Mouse (Mus musculus): ENCODE measurements at regions not wholly inside any gene's neighbourhood (a gene's known extent, or its start where the extent isn't known, plus 50 kb on each side); places are given as distances from the start of the nearest gene placed in this dataset.
A peak's percentile ranks its signal among the peaks of the same experiment; 100 is the strongest.

DNA sequence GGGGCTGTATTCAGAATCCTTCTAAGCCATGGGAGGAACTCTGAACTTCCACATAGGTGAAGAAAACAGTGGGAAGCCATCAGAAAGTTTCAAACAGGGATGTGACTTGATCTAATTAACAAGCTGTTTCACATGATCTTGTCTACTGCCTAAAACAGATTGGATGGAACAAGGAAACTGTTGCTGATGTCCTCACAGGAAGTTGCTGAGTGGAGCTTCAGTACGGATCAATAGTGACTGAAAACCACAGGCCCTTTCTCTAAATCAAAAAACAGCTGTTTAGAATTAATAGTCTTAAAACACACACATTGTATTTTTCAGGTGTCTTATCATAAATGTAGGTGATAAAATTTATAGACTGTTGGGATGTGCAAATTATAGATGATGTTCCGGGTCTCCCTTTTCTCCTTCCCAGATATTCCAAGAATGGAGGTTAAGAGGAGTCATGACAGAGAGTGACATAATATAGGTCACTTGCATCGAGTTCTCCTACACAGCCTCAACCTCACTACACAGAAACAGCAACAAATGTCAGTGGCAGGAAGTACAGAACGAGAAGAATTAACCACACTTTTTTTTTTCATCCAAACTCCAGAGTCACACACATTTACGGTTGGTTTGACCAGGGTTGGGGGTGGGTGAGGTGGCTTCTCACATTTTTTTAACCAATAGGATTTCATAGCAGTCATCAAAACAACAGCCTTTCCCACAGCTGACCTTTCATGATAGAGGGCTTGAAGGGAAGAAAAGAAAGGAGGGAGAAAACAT, 170.4 kb upstream of the Lpp start:
- Histone ChIP-seq H3K4me1 (peaks cover 4% of the 10 kb centered on the region; the same call in 1 of the 2 replicates), H3K36me3 (no peaks in the 10 kb centered on the region), H3K9me3 (no peaks in the 10 kb centered on the region), H3K4me3 (no peak overlapping the region), H3K27ac (no peak overlapping the region), H3K27me3 (replicated peaks) (no peaks in the 10 kb centered on the region), H3K9ac (no peak overlapping the region), H3K4me2 (replicated peaks) (no peak overlapping the region)
- no peak for ATAC-seq (ENCODE audit: low FRiP score, low read depth)
- WGBS = 81% methylated on average over 5 of the region's 5 CpGs

DNA sequence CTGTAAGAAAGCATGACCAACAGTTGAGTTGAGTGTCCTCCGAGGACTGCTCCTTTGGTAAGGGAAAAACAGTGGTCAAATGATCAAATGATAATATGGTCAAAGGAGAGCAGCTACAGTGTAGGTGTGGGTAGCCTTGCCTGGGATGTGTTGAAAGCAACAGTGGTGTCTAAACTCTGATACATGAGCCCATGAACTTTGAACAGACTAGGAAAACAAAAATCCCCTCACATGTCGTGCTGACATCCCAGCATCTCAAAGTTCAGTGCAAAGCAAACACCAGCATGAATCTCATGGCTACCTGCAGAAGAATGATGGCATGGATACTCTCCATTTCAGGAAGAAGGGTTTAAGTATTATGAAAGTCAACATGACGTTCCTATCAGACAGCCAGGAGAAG, 171.3 kb upstream of the Lpp start:
- Histone ChIP-seq H3K4me2 (replicated peaks) (no peak overlapping the region), H3K4me1 (peaks cover 4% of the 10 kb centered on the region; the same call in 1 of the 2 replicates), H3K36me3 (no peaks in the 10 kb centered on the region), H3K9ac (no peak overlapping the region), H3K27ac (no peak overlapping the region), H3K4me3 (no peak overlapping the region), H3K27me3 (replicated peaks) (no peaks in the 10 kb centered on the region), H3K9me3 (no peaks in the 10 kb centered on the region)
- 85% methylated on average over 3 of the region's 3 CpGs for WGBS
- ATAC-seq (ENCODE audit: low FRiP score, low read depth) = no peak

DNA sequence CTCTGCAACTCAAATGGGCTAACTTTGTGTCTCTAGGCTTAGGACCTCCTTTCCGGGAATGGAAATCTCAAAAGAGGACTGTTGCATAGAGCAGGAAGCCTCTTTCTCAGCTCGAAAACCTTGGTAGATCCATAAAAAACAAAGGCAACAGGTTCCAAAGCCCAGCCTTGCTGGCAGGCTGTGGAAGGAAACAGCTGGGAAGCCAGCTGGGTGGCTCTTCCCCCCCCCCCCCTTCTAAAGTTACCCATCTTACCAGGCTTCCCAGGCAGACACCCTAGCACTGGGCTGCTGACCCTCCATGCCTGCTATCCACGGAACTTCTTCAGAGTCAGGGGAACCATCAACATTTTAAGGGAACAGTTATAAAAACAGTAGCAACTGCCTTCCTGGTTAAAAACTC, 172.7 kb upstream of the Lpp start:
- 86% methylated on average over 3 of the region's 3 CpGs for WGBS
- Histone ChIP-seq H3K4me1 (peaks cover 4% of the 10 kb centered on the region; the same call in 1 of the 2 replicates), H3K4me2 (replicated peaks) (no peak overlapping the region), H3K4me3 (no peak overlapping the region), H3K27me3 (replicated peaks) (no peaks in the 10 kb centered on the region), H3K36me3 (no peaks in the 10 kb centered on the region), H3K9me3 (no peaks in the 10 kb centered on the region), H3K9ac (no peak overlapping the region), H3K27ac (no peak overlapping the region)
- no peak for ATAC-seq (ENCODE audit: low FRiP score, low read depth)

DNA sequence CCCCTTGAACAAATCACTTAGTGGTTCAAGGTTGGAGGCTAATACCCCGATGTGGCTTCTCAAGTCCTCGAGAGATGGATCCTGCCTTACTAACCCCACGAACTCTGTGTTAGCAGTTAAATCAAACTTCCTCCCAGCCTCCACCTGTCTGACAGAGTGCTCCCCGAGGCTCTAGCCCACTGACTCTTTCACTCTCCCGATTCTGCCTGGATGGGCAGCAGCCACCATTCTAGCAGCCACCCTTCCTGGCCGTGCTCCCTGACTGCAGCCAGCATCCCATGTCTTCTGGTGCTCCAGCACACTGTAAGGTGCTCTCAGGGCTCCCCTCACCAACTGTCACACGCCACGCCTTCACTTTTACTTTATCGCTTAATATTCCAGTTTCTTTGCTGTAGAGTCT, 173.6 kb upstream of the Lpp start:
- no peaks in the 10 kb centered on the region for H3K9me3 ChIP-seq
- WGBS = 87% methylated on average over 9 of the region's 9 CpGs
- no peak for ATAC-seq (ENCODE audit: low FRiP score, low read depth)

DNA sequence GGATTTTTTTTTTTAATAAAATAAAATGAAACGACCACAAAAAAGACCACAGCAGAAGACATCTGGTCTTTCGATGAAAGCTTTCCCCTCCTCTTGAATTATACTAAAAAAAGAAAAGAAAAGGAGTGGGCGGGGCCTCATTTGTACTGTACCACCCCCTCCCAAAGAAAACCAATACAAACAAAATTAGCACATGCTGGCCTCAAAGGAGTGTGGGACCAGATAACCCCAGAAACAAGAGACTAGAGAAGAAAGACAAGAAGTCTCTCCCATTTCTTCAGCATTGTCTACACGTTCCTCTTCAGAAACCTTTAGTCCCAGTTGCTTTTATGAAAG, 174.5 kb upstream of the Lpp start:
- H3K4me1 ChIP-seq = peaks cover 4% of the 10 kb centered on the region; the same call in 1 of the 2 replicates
- H3K4me3 ChIP-seq = no peak overlapping the region
- H3K9me3 ChIP-seq = no peaks in the 10 kb centered on the region
- no peak overlapping the region for H3K27ac ChIP-seq
- H3K9ac ChIP-seq = no peak overlapping the region
- H3K36me3 ChIP-seq = no peaks in the 10 kb centered on the region
- 52% methylated on average over 4 of the region's 4 CpGs for WGBS
- no peak for ATAC-seq (ENCODE audit: low FRiP score, low read depth)
- no peak overlapping the region for H3K4me2 ChIP-seq (replicated peaks)
- no peaks in the 10 kb centered on the region for H3K27me3 ChIP-seq (replicated peaks)

More for the DNA sequence above, 173.6 kb upstream of the Lpp start:
- Histone ChIP-seq H3K4me1 (peaks cover 4% of the 10 kb centered on the region; the same call in 1 of the 2 replicates), H3K27ac (no peak overlapping the region), H3K27me3 (replicated peaks) (no peaks in the 10 kb centered on the region), H3K4me2 (replicated peaks) (no peak overlapping the region), H3K4me3 (no peak overlapping the region), H3K36me3 (no peaks in the 10 kb centered on the region), H3K9ac (no peak overlapping the region)

DNA sequence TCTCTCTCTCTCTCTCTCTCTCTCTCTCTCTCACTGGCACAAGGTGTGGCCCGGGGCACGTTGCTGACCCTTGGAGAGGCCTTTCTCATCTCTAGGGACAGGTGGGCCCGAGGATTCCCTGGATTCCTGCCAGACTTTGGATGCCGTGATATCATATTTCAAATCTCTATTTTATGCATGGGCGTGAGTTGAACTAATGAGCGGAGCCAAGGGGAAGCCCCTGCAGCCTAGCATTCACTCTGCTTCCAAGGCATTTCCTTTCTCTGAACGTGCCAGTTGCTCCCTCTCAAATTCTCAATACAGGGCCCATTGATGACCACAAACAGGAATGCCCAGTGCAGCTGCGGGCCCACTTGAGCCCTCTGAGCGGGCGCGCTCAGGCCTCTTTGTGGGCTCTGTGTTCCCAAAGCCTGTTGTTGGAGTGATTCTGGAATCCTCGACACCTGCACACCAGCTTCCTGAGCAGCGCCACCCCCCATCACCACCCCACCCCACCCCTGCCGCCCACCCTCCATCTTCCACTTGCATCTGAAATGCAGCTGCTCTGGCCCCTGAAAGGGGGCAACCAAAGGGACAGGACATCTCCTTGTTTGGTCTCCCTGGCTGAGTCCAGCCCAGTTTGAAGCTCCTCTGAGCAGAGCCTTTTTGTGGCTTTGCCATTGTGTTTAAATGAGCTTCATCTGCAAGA, 175.0 kb upstream of the Lpp start:
- Histone ChIP-seq H3K27ac (no peak overlapping the region), H3K9me3 (no peaks in the 10 kb centered on the region), H3K27me3 (replicated peaks) (no peaks in the 10 kb centered on the region), H3K4me1 (peaks cover 4% of the 10 kb centered on the region; the same call in 1 of the 2 replicates), H3K4me2 (replicated peaks) (no peak overlapping the region), H3K4me3 (no peak overlapping the region), H3K36me3 (no peaks in the 10 kb centered on the region), H3K9ac (no peak overlapping the region)
- ATAC-seq (ENCODE audit: low FRiP score, low read depth) = peak; percentile 25; the same call in 1 of the 2 replicates
- 42% methylated on average over 14 of the region's 14 CpGs for WGBS

DNA sequence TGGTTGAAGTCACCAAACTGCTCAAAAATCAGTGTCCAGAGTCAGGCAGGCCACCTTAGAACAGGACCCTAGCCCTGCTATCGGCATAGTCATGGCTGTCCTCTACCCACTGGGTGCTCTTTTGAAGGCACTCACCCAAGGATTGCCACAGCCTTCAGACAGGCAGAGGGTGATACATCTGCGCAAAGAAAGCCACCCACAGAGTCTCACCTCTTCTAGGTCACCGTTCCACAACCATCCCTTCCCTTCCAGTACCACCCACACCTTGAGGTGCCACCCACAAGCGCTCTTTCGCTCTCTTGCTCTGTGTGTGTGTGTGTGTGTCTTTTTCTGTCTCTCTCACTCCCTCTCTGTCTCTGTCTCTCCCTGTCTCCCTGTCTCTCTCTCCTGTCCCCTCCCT, 176.5 kb upstream of the Lpp start:
- Histone ChIP-seq H3K27ac (no peak overlapping the region), H3K36me3 (no peaks in the 10 kb centered on the region), H3K27me3 (replicated peaks) (no peaks in the 10 kb centered on the region), H3K9ac (no peak overlapping the region), H3K4me1 (peaks cover 4% of the 10 kb centered on the region; the same call in 1 of the 2 replicates), H3K9me3 (no peaks in the 10 kb centered on the region), H3K4me2 (replicated peaks) (no peak overlapping the region), H3K4me3 (no peak overlapping the region)
- 89% methylated on average over 5 of the region's 5 CpGs for WGBS
- no peak for ATAC-seq (ENCODE audit: low FRiP score, low read depth)

DNA sequence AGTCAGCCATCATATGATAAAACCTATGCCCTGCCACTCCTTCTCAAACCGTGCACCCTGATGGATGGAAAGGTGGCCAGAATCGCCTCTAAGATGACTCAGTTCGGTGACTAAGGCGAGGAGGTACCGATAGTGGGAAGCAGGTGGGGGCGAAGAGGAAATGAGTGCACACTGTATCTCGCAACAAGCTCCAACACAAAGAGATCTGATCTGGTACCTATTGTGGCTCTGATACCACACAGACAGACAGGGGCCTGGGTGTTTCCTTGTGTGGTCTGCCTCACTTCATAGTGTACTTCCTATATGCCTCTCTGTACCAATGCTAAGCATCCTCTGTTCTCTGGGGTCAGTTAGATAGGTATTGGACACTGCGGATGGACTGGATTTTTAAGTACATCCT, 178.0 kb upstream of the Lpp start:
- no peak overlapping the region for H3K9ac ChIP-seq
- H3K36me3 ChIP-seq = no peaks in the 10 kb centered on the region
- 91% methylated on average over 8 of the region's 8 CpGs for WGBS
- no peak overlapping the region for H3K4me3 ChIP-seq
- H3K4me2 ChIP-seq (replicated peaks) = no peak overlapping the region
- no peaks in the 10 kb centered on the region for H3K27me3 ChIP-seq (replicated peaks)
- no peaks in the 10 kb centered on the region for H3K9me3 ChIP-seq
- peaks cover 4% of the 10 kb centered on the region; the same call in 1 of the 2 replicates for H3K4me1 ChIP-seq
- H3K27ac ChIP-seq = no peak overlapping the region
- ATAC-seq (ENCODE audit: low FRiP score, low read depth) = no peak

DNA sequence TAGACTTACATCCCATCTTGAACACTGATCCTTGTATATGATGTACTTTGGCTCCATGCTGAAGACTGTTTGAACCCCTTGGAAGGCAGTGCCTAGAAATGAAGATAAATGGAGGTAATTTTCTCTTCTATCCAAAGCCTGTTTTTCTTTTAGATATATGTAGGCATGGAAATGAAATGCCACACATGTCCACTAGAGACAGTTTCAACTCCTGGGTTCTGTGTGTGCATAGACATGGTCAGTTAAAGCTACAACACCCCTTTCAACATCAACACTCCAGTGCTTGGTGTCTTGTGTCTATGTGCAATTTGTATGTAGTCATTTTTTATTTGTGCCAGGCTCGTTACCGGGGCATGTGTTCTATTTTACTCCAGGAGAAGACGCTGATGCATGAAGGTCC, 179.7 kb upstream of the Lpp start:
- no peak overlapping the region for H3K4me2 ChIP-seq (replicated peaks)
- ATAC-seq (ENCODE audit: low FRiP score, low read depth) = no peak
- H3K4me1 ChIP-seq = peaks cover 4% of the 10 kb centered on the region; the same call in 1 of the 2 replicates
- H3K4me3 ChIP-seq = no peak overlapping the region
- H3K9ac ChIP-seq = no peak overlapping the region
- H3K36me3 ChIP-seq = no peaks in the 10 kb centered on the region
- 95% methylated on average over 3 of the region's 3 CpGs for WGBS
- H3K9me3 ChIP-seq = no peaks in the 10 kb centered on the region
- no peak overlapping the region for H3K27ac ChIP-seq
- H3K27me3 ChIP-seq (replicated peaks) = no peaks in the 10 kb centered on the region

DNA sequence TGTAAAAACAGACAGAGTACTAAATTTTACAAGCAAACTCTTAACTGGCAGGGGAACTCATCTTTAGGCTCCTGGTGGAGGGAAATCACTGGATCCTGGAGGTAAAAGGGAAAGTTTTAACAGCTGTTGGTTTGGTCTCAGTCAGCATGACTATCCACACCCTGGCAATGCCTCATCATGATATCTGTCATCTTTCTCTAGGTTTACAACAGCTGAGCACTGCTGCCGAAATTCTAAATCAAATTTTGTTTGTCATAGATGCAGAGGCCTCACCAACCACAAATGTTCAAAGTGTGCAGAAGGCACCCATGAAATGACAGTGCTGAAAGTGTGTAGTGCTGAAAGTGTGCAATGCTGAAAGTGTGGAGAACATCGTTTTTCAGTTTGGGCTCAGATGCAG, 180.6 kb upstream of the Lpp start:
- no peaks in the 10 kb centered on the region for H3K4me1 ChIP-seq
- WGBS = 85% methylated on average over 2 of the region's 2 CpGs
- H3K4me3 ChIP-seq = no peak overlapping the region
- no peaks in the 10 kb centered on the region for H3K36me3 ChIP-seq
- no peak overlapping the region for H3K9ac ChIP-seq
- no peaks in the 10 kb centered on the region for H3K9me3 ChIP-seq
- H3K27me3 ChIP-seq (replicated peaks) = no peaks in the 10 kb centered on the region
- ATAC-seq (ENCODE audit: low FRiP score, low read depth) = no peak
- no peak overlapping the region for H3K27ac ChIP-seq
- no peak overlapping the region for H3K4me2 ChIP-seq (replicated peaks)

DNA sequence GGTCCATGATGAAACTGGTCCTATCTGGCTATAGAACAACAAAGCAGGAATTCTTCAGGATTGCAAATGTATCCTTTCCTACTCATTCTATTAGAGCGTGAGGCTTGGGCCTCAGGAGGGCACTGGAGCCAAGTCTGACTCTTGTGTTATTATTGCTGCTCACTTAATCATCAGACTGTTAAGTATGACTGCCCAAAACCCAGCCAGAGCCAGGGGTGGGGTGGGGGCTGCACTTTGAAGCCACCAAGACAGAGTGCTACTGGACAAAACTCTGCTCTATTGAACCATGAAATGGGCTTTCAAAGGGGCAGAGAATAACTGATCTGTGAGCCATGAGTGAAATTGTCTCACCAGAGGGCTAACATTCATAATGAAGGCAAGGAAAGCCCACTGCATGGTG, 181.7 kb upstream of the Lpp start:
- 54% methylated on average over 1 of the region's 1 CpGs for WGBS
- Histone ChIP-seq H3K9me3 (no peaks in the 10 kb centered on the region), H3K4me2 (replicated peaks) (no peak overlapping the region)

DNA sequence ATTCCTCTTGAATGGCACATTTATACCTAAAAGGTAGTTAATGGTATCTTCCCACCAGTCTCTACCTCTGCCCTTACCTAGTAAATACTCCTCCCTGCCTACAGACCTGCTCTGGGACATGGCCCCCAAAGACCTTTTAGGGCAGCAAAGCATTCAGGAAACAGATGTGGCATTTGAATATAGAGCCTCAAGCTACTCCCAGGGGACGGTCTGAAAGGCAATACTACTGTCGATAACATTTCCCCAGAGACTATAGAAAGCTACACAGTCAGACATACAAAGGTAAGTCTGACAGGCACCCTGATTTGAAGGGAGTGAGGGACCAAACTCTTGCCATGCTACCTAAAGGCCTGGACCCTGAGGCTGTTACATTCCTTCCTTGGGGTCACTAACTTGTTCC, 184.4 kb upstream of the Lpp start:
- Histone ChIP-seq H3K36me3 (no peaks in the 10 kb centered on the region), H3K27me3 (replicated peaks) (no peaks in the 10 kb centered on the region), H3K27ac (no peak overlapping the region), H3K9ac (no peak overlapping the region), H3K4me3 (no peak overlapping the region), H3K4me1 (no peaks in the 10 kb centered on the region), H3K9me3 (no peaks in the 10 kb centered on the region), H3K4me2 (replicated peaks) (no peak overlapping the region)
- 83% methylated on average over 2 of the region's 2 CpGs for WGBS
- ATAC-seq (ENCODE audit: low FRiP score, low read depth) = no peak

More for the DNA sequence above, 181.7 kb upstream of the Lpp start:
- ATAC-seq (ENCODE audit: low FRiP score, low read depth) = no peak
- Histone ChIP-seq H3K4me1 (no peaks in the 10 kb centered on the region), H3K9ac (no peak overlapping the region), H3K36me3 (no peaks in the 10 kb centered on the region), H3K27me3 (replicated peaks) (no peaks in the 10 kb centered on the region), H3K27ac (no peak overlapping the region), H3K4me3 (no peak overlapping the region)

DNA sequence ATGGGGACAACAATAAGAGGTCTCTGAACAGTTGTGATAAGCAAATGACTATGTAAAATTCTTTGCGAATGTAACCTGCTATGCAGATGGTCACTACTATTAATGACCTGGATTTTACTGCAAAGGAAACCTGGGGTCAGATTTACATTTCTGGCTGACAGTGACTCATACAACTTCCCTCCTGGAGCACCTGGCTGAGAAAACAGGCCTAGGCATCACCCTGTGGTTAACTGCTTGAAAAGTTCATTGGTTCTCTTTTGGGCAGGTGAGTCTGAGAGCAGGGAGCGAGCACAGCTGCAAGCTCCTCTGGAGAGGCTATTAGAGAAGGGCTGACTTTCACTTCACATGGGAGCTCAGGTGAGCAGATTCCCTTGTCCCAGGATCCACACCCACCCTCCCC, 185.2 kb upstream of the Lpp start:
- Histone ChIP-seq H3K9me3 (no peaks in the 10 kb centered on the region), H3K27ac (no peak overlapping the region), H3K4me1 (no peaks in the 10 kb centered on the region), H3K4me3 (no peak overlapping the region), H3K27me3 (replicated peaks) (no peaks in the 10 kb centered on the region), H3K36me3 (no peaks in the 10 kb centered on the region), H3K9ac (no peak overlapping the region), H3K4me2 (replicated peaks) (no peak overlapping the region)
- WGBS = 98% methylated on average over 2 of the region's 2 CpGs
- ATAC-seq (ENCODE audit: low FRiP score, low read depth) = no peak

Measured in neural tube, embryonic 12.5 days (tissue).